Mouse (Mus musculus) spleen, adult 10 weeks (tissue): ENCODE results near the gene Vcl. TPM values are rescaled to one million over a fixed set of nuclear protein-coding genes. Genes with fewer than 3 reads are reported as not detected.

Source experiments
- polyA plus RNA-seq: library from polyadenylated mRNA; stranded (reverse); fragments of 350-450 nt; fragmentation: Illumina TruSeq; extraction: RNeasy Lipid Tissue Mini Kit (QIAGEN cat#74804); gene quantifications from one replicate; pipeline ENCODE4 v1.2.3, GENCODE M21; 2015; ENCODE audit warnings: low replicate concordance; ENCODE audit not compliant: insufficient read depth

Vcl gene
- 35.3 TPM for polyA plus RNA-seq

GRCm38 (mm10) chr14:20928848-20929745 is at the start of gene Vcl:
Gene Vcl (plus strand): TSS chr14:20929398.

GRCm38 (mm10) chr14:21052112-21052780 is 123.0 kb downstream of the Vcl start, which contains the start of the genes Ap3m1 and Adk:
Gene Ap3m1 (minus strand): TSS chr14:21052508.
Gene Adk (plus strand): TSS chr14:21052574.

Other genes starting within 250 kb of the Vcl start
- gene Fut11, start 234.4 kb upstream of the Vcl start, polyA plus RNA-seq = 20.2 TPM
- 90.4 TPM for gene Chchd1, start 226.4 kb upstream of the Vcl start, polyA plus RNA-seq
- gene Zswim8, start 221.8 kb upstream of the Vcl start, polyA plus RNA-seq = 47.2 TPM
- 38.0 TPM for gene Ndst2, start 194.8 kb upstream of the Vcl start, polyA plus RNA-seq
- gene Camk2g, start 135.3 kb upstream of the Vcl start, polyA plus RNA-seq = 24.2 TPM
- 7.9 TPM for gene Plau, start 92.7 kb upstream of the Vcl start, polyA plus RNA-seq
- gene Ap3m1, start 123.1 kb downstream of the Vcl start, polyA plus RNA-seq = 113 TPM
- 37.8 TPM for gene Adk, start 123.2 kb downstream of the Vcl start, polyA plus RNA-seq